Comparison of ENCODE assay signal across 26 mouse cellular contexts in genomic region chr5:107915280-107915679, GRCm38 (mm10). TPM values are rescaled to one million over a fixed set of nuclear protein-coding genes. Genes with fewer than 3 reads are reported as not detected.
DNase-seq lines count a peak whose midpoint lies in the region; ATAC-seq lines count a peak whose summit lies in the region.
"Had no signal": no experiment of that assay in that cellular context is flagged by ENCODE, and none has a peak within 500 bp of the region (broad histone marks: within the 10 kb centered on the region; RNA-seq: fewer than 3 reads in every experiment).

No protein-coding gene starts in this region.

- peaks cover 14% of the 10 kb centered on the region for H3K36me3 ChIP-seq in hindbrain, embryonic 13.5 days
- H3K36me3 ChIP-seq in hindbrain, embryonic 14.5 days (replicated peaks; ENCODE audit: control insufficient read depth, insufficient read depth) = peaks cover 17% of the 10 kb centered on the region
- peaks cover 12% of the 10 kb centered on the region for H3K36me3 ChIP-seq in neural tube, embryonic 13.5 days
- H3K36me3 ChIP-seq: embryonic facial prominence, embryonic 12.5 days; embryonic facial prominence, embryonic 15.5 days; forebrain, embryonic 15.5 days; heart, embryonic 15.5 days; intestine, embryonic 15.5 days had no signal

- 0 out of 2 replicates have a peak overlapping the region, but pooled peaks have one; percentile 13 for H3K9ac ChIP-seq in hindbrain, embryonic 13.5 days
- no peak overlapping the region for H3K9ac ChIP-seq in hindbrain, embryonic 14.5 days
- H3K9ac ChIP-seq in neural tube, embryonic 13.5 days = 0 out of 2 replicates have a peak overlapping the region, but pooled peaks have one; percentile 6
- H3K9ac ChIP-seq: embryonic facial prominence, embryonic 12.5 days; embryonic facial prominence, embryonic 15.5 days; forebrain, embryonic 15.5 days; heart, embryonic 12.5 days; heart, embryonic 15.5 days; intestine, embryonic 15.5 days had no signal

- no peaks in the 10 kb centered on the region for H3K9me3 ChIP-seq in hindbrain, embryonic 13.5 days
- H3K9me3 ChIP-seq in hindbrain, embryonic 14.5 days (ENCODE audit: control insufficient read depth, low read length) = no peaks in the 10 kb centered on the region
- H3K9me3 ChIP-seq in neural tube, embryonic 13.5 days = no peaks in the 10 kb centered on the region
- H3K9me3 ChIP-seq: embryonic facial prominence, embryonic 12.5 days; embryonic facial prominence, embryonic 15.5 days; forebrain, embryonic 15.5 days; heart, embryonic 12.5 days; heart, embryonic 15.5 days; intestine, embryonic 15.5 days had no signal

- no peak for DNase-seq in hindbrain, embryonic 14.5 days (ENCODE audit: low spot score)
- DNase-seq in R1 (ENCODE audit: low read depth, low spot score) = peak; percentile 36
- no peak for DNase-seq in lung, postnatal 25 days (ENCODE audit: low spot score)
- DNase-seq: adrenal gland, adult 2 months; adrenal gland, postnatal 14 days; B cell, adult 2 months; cerebellum, adult 11 months; cerebellum, adult 2 months; cerebellum, adult 9-11 months; cerebellum, postnatal 25 days; gastrocnemius, postnatal 14 days; heart, adult 18-20 months; heart, postnatal 10 days; heart, postnatal 4 days had no signal

- ATAC-seq in hindbrain, embryonic 13.5 days (ENCODE audit: low FRiP score) = no peak
- no peak for ATAC-seq in hindbrain, embryonic 14.5 days (ENCODE audit: low FRiP score)
- no peak for ATAC-seq in neural tube, embryonic 13.5 days (ENCODE audit: low read depth)
- ATAC-seq in frontal cortex, adult (ENCODE audit: low TSS enrichment) = no peak
- ATAC-seq: forebrain, embryonic 15.5 days; hindbrain, embryonic 16.5 days; intestine, embryonic 15.5 days; Patski had no signal

- no peak overlapping the region for H3K4me3 ChIP-seq in hindbrain, embryonic 13.5 days
- no peak overlapping the region for H3K4me3 ChIP-seq in hindbrain, embryonic 14.5 days (replicated peaks; ENCODE audit: low read length)
- H3K4me3 ChIP-seq in neural tube, embryonic 13.5 days = no peak overlapping the region
- H3K4me3 ChIP-seq: embryonic facial prominence, embryonic 12.5 days; embryonic facial prominence, embryonic 15.5 days; forebrain, embryonic 15.5 days; heart, embryonic 12.5 days; heart, embryonic 15.5 days; intestine, embryonic 15.5 days had no signal

- H3K4me2 ChIP-seq in hindbrain, embryonic 13.5 days = no peak overlapping the region
- no peak overlapping the region for H3K4me2 ChIP-seq in hindbrain, embryonic 14.5 days (replicated peaks)
- no peak overlapping the region for H3K4me2 ChIP-seq in neural tube, embryonic 13.5 days
- H3K4me2 ChIP-seq: embryonic facial prominence, embryonic 12.5 days; embryonic facial prominence, embryonic 15.5 days; forebrain, embryonic 15.5 days; heart, embryonic 12.5 days; heart, embryonic 15.5 days; intestine, embryonic 15.5 days had no signal

- no peaks in the 10 kb centered on the region for H3K4me1 ChIP-seq in hindbrain, embryonic 13.5 days (replicated peaks)
- no peaks in the 10 kb centered on the region for H3K4me1 ChIP-seq in hindbrain, embryonic 14.5 days (replicated peaks; ENCODE audit: control insufficient read depth, insufficient read depth, low read length)
- H3K4me1 ChIP-seq in neural tube, embryonic 13.5 days (replicated peaks) = peaks cover 4% of the 10 kb centered on the region; the same call in 1 of the 2 replicates
- H3K4me1 ChIP-seq: embryonic facial prominence, embryonic 12.5 days; embryonic facial prominence, embryonic 15.5 days; forebrain, embryonic 15.5 days; heart, embryonic 12.5 days; heart, embryonic 15.5 days; intestine, embryonic 15.5 days had no signal

- no peaks in the 10 kb centered on the region for H3K27me3 ChIP-seq in hindbrain, embryonic 13.5 days
- no peaks in the 10 kb centered on the region for H3K27me3 ChIP-seq in hindbrain, embryonic 14.5 days (ENCODE audit: control insufficient read depth, insufficient read depth, low read length)
- no peaks in the 10 kb centered on the region for H3K27me3 ChIP-seq in neural tube, embryonic 13.5 days
- H3K27me3 ChIP-seq: CH12.LX; embryonic facial prominence, embryonic 12.5 days; embryonic facial prominence, embryonic 15.5 days; forebrain, embryonic 15.5 days; heart, embryonic 12.5 days; heart, embryonic 15.5 days; intestine, embryonic 15.5 days; Patski had no signal

- 41% methylated on average over 4 of the region's 4 CpGs for WGBS in hindbrain, embryonic 13.5 days
- WGBS in hindbrain, embryonic 14.5 days = 47% methylated on average over 4 of the region's 4 CpGs
- WGBS in neural tube, embryonic 13.5 days = 21% methylated on average over 4 of the region's 4 CpGs

- H3K27ac ChIP-seq in hindbrain, embryonic 13.5 days = no peak overlapping the region
- H3K27ac ChIP-seq in hindbrain, embryonic 14.5 days = no peak overlapping the region
- 0 out of 2 replicates have a peak overlapping the region, but pooled peaks have one; percentile 1 for H3K27ac ChIP-seq in neural tube, embryonic 13.5 days (replicated peaks)
- H3K27ac ChIP-seq: embryonic facial prominence, embryonic 12.5 days; embryonic facial prominence, embryonic 15.5 days; forebrain, embryonic 15.5 days; heart, embryonic 15.5 days; intestine, embryonic 15.5 days had no signal

RNA-seq across cellular contexts. Expression of gene Rpl5, which starts 15.0 kb away (rescaled TPM):
- polyA plus RNA-seq in hindbrain, embryonic 13.5 days (2015; fragmentation: Nextera tagmentation; extraction: Ambion mirVana) = 62.5 and 68.2 TPM in 2 replicates
- 52.2 and 62.2 TPM in 2 replicates for polyA plus RNA-seq in hindbrain, embryonic 14.5 days (2014; fragmentation: Nextera tagmentation; extraction: Ambion mirVana)
- 56.2 and 60.3 TPM in 2 replicates for polyA plus RNA-seq in neural tube, embryonic 13.5 days (2015; fragmentation: Nextera tagmentation; extraction: Ambion mirVana)

RNA-seq across cellular contexts. Expression of gene Evi5, which starts 40.4 kb away (rescaled TPM):
- polyA plus RNA-seq in hindbrain, embryonic 13.5 days (2015; fragmentation: Nextera tagmentation; extraction: Ambion mirVana) = 48.8 and 55.0 TPM in 2 replicates
- 49.1 and 53.3 TPM in 2 replicates for polyA plus RNA-seq in hindbrain, embryonic 14.5 days (2014; fragmentation: Nextera tagmentation; extraction: Ambion mirVana)
- 56.1 and 58.3 TPM in 2 replicates for polyA plus RNA-seq in neural tube, embryonic 13.5 days (2015; fragmentation: Nextera tagmentation; extraction: Ambion mirVana)
